Mouse (Mus musculus): ENCODE data around the gene Hes6.

The Hes6 gene

DNA sequence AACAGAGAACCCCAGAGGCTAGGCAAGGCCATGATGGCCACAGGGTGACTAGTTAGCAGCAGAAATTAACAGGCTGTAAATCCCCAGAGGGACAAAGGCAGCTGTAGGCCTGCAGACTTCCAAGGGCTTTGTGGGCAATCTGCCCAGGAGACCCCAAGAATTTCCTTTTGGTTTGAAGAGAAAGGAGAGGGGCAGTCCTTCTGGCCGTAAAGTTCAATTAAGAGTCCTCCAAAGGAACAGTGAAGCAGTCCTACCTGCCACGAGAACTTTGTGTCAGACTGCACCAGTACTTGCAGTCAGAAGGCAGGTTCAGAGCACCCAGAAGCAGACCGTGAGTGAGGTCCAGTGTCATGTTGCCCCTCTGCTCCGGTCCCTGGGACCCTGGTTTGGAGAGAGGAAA, 1.1 kb upstream of the Hes6 start:
- ChIA-PET CTCF (interaction anchor here in 1 of 4 experiments (1.2 kb wide), 1 partner anchor 16 kb away, joined by 4 read pairs; no protein-coding TSS in a partner anchor), POLR2A (interaction anchor here in 2 of 4 experiments (0.7 to 2.9 kb wide), 4 partner anchors 16 to 1059 kb away, joined by 4 to 15 read pairs (median 12); partner anchors contain the start of genes Ilkap (in 1 of the 2), Ndufa10 (in 1 of the 2) and Ube2f (in 1 of the 2))

DNA sequence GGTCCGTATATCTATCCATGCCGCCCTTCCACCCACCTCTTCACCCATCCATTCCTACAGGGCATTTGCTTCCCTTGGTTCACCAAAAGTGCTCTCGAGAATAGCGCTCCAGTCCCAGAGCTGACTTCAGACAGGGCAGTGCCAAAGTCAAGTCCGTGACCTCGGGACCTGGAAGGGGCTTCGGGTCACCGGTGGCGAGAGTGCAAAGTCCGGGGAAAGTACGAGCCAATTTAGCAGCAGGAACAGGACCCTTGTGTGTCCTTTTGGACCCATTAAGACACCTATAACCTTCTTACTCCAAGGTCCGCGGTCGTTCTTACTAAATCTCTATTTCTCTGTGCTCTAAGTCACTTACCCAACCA, 321 bp downstream of the Hes6 start:
- CTCF ChIA-PET, result interaction anchor here (0.5 to 2.2 kb wide), 7 partner anchors 17 to 820 kb away, joined by 3 to 11 read pairs (median 3); partner anchors contain the start of gene Erfe (in 1 of the 4)

DNA sequence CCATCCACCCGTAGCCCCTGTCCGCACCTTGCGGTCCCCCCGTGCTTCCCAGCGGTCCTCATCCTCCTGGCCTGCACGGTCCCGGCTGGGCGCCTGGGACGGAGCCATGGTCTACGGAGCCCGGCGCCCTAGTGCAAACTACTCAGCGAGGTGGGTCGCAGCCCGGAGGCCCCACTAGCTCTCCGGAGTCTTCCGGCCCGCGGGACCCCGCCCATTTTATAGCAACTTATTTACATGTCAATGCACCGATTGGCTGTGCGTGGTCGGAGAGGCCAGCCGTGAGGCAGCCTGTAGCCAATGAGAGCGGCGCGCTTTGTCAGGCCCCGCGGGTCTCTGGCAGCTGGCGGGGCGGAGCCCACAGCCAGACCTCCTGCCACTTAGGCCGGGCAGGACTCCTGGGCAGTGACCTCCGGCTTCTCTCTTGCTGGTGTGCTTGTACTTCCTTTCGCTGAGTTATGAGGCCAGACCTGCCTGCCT, 770 bp downstream of the Hes6 start:
- ChIA-PET CTCF (interaction anchor here (0.6 to 2.2 kb wide), 7 partner anchors 12 to 820 kb away, joined by 3 to 11 read pairs (median 3); partner anchors contain the start of gene Erfe (in 1 of the 4)), POLR2A (interaction anchor here in 3 of 4 experiments (0.5 to 3.6 kb wide), 51 partner anchors 8 to 1505 kb away, joined by 3 to 25 read pairs (median 4); partner anchors contain the start of genes Ilkap (in 3 of the 3), Erfe (in 2 of the 3), Traf3ip1 (in 2 of the 3) and Asb1 (in 1 of the 3))

More for the DNA sequence above, 321 bp downstream of the Hes6 start:
- POLR2A ChIA-PET, result interaction anchor here in 3 of 4 experiments (0.5 to 3.6 kb wide), 51 partner anchors 8 to 1504 kb away, joined by 3 to 25 read pairs (median 4); partner anchors contain the start of genes Ilkap (in 3 of the 3), Erfe (in 2 of the 3), Traf3ip1 (in 2 of the 3) and Asb1 (in 1 of the 3)

DNA sequence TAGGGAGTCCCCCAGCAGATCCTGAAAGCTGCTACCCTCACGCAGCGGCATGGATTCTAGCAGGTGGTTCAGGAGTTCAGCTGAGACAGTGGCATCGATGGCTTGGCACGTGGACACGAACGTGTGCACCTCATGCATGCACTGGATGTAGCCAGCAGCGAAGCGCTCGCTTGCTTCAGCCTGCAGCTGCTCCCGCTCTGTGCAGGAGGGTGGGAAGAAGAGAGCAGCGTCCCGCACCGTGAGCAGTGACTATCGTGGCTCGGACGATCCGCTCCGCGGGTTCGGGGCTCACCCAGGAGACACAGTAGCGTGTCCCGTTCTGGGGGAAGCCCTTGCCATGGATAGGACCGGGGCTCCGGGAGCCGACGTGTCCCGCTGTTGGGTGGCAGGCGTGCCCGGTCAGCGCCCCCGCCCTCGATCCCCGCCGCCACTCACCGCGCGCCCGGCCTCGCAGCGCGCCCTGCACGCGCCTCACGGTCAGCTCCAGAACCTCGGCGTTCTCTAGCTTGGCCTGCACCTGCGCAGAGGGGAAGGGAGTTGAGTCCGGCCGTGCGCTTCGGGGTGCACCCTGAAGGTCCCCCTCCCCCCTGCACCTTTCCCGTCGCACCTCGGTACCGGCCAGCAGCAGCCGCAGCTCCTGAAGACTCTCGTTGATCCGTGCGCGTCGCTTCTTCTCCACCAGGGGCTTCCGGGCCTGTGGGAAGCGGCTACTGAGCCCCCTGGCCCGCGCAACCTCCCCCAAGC, 1.4 kb downstream of the Hes6 start:
- POLR2A ChIA-PET, result interaction anchor here in 3 of 4 experiments (0.6 to 3.6 kb wide), 46 partner anchors 8 to 1505 kb away, joined by 3 to 25 read pairs (median 4); partner anchors contain the start of genes Ilkap (in 3 of the 3), Erfe (in 2 of the 3), Traf3ip1 (in 2 of the 3) and Asb1 (in 1 of the 3)
- CTCF ChIA-PET, result interaction anchor here in 3 of 4 experiments (0.5 to 2.2 kb wide), 6 partner anchors 13 to 318 kb away, joined by 3 to 11 read pairs (median 3); partner anchors contain the start of gene Erfe (in 1 of the 3)

DNA sequence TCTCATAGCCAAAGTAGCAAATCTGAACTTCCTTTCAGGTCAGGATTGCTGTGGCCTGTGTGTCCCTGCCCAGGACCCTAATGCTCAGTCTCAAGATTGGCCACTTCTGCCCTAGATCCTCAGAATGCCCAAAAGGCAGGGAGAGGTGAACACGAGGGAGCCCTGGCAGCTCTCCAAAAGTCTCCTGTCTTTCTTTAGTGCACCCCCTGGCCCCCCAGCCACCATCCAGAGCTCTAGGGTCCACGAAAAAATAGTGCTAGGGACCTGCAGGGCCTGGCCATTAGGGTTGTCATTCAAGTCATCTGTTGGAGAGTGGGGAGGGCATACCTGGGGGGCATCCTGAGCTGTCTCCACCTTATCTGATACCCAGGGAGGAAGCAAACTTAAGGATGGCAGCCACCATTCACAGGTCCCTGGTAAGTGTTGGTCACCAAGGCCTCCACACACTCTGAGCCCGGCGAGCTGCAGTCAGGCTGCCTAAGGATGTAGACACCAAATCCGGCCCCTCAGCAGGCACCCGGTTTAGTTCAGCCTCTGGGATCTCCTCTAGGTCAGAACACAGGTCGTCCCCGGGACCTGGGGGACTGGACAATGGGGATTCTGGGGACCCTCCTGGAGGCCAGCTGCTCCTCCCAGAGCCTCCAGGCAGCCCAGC, 2.1 kb downstream of the Hes6 start:
- CTCF ChIA-PET, result interaction anchor here in 1 of 4 experiments (0.5 kb wide), 1 partner anchor 183 kb away, joined by 3 read pairs; no protein-coding TSS in a partner anchor
- POLR2A ChIA-PET, result interaction anchor here in 3 of 4 experiments (0.8 to 3.6 kb wide), 11 partner anchors 8 to 551 kb away, joined by 3 to 25 read pairs (median 5); partner anchors contain the start of genes Ilkap (in 2 of the 3) and Erfe (in 1 of the 3)

DNA sequence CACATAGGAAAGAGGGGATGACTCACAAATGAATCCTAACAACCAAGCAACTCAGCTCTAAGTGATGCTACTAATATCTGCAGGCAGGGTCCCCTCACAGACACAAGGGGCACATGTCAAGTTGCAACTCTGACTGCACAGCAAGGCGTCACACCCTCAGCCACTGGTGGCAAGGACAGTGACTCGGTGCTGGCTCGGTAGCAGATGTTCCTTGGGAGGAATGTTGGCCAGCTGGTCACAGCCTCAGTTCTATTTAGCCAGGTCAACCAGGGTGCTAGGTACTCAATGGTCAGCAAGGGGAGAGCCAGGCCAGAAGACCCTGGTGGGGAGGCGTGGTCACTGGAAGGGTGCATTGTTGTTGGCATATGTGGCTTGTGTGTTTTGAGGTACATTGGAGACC, 6.0 kb downstream of the Hes6 start:
- ChIA-PET CTCF (no interaction called here), POLR2A (interaction anchor here in 2 of 4 experiments (1.4 to 2.3 kb wide), 3 partner anchors 9 to 22 kb away, joined by 3 to 6 read pairs (median 5); no protein-coding TSS in a partner anchor)

DNA sequence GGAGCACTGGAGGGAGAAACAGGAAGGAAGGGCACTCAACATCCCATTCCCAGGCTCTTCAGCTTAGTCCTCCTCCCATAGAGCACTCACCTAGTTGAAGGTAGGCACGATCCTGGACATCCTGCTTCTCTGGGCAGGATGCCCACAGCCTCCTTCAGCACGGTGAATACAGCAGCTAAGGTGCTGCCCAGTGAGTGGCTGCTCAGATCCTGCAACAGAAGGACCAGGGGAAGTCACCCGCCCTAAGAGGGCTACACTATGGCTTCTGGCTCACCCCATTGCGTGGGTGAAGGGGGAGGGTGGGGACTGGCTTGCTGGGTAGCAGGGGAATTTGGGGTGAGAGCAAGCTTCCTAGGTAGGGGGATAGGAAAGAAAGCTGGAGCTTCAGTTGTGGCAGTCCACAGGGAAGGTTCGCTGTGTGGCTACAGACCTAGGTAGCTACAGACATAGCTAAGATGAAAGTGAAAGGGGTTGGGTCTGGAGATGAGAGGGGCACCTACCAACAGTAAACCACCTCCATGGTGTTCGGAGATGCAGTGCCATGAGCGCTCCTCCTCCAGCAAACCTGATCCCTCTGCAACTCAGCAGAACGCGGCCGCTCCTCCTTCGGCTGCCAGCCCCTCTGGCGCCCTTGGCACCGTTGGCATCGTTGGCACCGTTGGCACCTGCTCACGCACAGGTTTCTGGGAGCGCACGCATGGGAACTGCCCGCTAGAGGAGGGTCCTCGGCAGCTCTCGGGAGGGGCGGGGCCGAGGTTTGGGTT, 8.2 kb downstream of the Hes6 start:
- CTCF ChIA-PET, result no interaction called here
- POLR2A ChIA-PET, result interaction anchor here in 2 of 4 experiments (1.9 kb wide), 2 partner anchors 8 kb away, joined by 6 to 11 read pairs; partner anchors contain the start of gene Hes6 (in 2 of the 2)

DNA sequence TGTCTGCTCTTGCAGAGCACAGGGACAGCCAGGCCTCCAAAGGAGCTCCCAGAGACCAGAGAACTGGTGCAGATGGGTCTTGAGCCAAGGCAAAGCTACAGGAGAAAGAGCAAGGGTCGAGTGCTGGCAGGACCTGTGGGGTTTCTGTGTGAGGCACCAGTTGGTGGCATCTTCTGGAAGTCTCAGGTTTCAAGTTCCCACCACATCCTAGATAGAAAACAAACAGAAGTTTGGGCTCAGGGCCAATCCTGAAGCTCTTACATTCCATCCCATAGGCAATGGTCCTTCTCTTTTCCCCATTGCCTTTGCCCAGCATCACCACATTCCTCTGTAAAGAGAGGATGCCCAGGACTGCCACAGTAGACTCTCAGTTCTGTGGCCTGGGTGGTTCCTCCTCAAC, 8.9 kb downstream of the Hes6 start:
- ChIA-PET CTCF (no interaction called here), POLR2A (interaction anchor here in 2 of 4 experiments (1.9 to 2.1 kb wide), 3 partner anchors 7 to 9 kb away, joined by 5 to 11 read pairs (median 6); partner anchors contain the start of gene Hes6 (in 2 of the 2))

DNA sequence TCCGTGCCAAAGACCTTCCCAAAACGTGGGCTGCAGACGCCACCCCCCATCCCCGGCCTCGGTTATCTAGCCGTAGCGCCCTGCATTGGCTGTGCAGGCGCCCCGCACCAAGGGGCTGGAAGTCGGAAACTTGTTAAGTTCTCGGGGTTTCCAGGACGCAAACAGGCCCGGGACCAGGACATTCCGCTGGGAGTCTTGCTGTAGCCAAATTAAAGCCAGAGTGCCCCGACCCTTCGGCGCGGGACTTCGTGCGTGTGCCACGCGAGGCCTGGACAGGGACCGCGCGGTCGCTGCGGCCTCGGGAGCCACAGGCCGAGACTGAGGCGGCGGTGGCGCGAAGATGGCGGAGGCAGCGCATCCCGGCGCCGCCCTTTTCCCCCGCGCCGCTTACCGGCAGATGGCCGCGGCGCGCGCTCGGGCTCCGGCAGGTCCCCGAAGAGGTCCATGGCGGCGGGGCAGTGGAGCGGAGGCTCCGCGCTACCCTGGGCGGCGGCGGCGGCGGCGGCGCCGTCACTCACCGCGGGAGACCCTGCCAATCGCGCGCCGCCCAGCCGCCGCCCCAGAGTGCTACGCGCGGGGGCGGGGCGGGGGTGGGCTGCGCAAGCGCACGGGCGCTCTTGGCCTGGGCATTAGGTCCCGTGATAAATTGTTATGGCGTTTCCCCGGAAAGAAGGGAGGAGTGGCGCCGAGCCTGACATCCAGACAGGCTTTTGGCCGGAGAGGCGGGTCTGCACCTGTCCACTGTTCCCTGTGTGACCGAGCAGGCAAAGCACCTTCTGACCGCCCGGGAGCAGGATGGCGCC, 15.4 kb downstream of the Hes6 start, which contains the start of gene Ilkap:
Gene Ilkap (minus strand): TSS at position 556 of the 803 bp plus-strand sequence.
- ChIA-PET POLR2A (interaction anchor here in 3 of 4 experiments (0.8 to 2.0 kb wide), 8 partner anchors 10 to 147 kb away, joined by 3 to 13 read pairs (median 4); partner anchors contain the start of gene Hes6 (in 2 of the 3)), CTCF (interaction anchor here in 1 of 4 experiments (0.5 kb wide), 1 partner anchor 292 kb away, joined by 3 read pairs; no protein-coding TSS in a partner anchor)

DNA sequence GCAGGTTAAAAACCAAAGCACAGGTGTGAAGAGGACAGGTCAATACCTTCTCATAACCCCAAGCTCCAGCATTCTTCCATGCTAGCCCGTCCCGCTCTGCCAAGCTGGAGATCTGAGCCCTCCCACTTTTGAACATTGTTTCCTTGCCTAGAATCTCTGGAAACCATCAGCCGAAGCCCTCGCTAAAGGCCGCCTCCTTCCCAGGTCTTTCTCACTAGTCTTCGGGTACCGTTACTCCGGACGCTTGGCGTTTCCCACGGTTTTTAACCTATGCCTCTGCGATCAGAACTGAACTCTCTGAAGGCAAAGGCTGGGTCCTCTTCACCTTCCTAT, 15.9 kb downstream of the Hes6 start:
- ChIA-PET POLR2A (interaction anchor here in 3 of 4 experiments (0.6 to 2.0 kb wide), 5 partner anchors 9 to 1351 kb away, joined by 3 to 8 read pairs (median 3); partner anchors contain the start of gene Hes6 (in 2 of the 3)), CTCF (interaction anchor here in 1 of 4 experiments (0.5 kb wide), 1 partner anchor 292 kb away, joined by 3 read pairs; no protein-coding TSS in a partner anchor)

DNA sequence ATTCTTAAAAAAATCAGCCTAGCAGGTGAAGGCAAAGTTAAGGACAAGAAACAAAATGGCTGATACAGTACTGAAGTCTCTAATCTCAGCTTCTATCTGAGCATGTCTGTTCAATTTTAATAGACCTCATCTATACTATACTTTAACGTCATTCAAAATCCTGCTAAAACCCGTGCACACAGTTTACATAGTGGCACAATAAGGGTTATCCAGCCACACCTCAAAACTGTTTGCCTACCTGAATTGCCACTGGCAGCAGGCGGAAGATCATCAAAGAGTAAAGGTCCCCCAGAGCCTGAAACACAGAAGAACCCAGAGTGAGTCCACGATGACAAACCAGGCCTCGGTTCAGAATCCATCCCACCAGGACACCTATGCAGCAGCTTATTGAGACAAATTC, 23.5 kb downstream of the Hes6 start:
- ChIA-PET POLR2A (interaction anchor here in 3 of 4 experiments (0.7 to 1.4 kb wide), 6 partner anchors 9 to 526 kb away, joined by 3 to 4 read pairs (median 4); partner anchors contain the start of gene Erfe (in 1 of the 3)), CTCF (no interaction called here)

DNA sequence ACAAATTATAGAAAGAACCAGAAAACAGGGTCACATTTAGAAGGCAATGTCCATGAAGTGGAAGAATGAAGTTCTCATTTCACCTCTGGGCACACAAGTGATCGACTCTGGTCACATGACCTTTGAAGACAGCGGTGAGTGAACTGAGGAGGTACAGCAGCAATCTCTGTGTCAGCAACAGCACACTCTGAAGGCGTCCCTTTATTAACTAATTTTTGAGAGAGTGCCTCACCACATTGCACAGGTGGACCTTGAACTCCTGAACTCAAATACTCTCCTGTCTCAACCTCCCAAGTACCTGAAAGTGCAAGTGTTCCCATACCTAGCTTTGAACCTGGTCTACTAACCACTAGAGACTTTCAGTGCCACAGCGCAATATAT, 32.8 kb downstream of the Hes6 start:
- CTCF ChIA-PET, result interaction anchor here in 3 of 4 experiments (0.6 to 1.7 kb wide), 4 partner anchors 15 to 408 kb away, joined by 3 to 5 read pairs (median 4); partner anchors contain the start of genes Erfe (in 1 of the 3) and Klhl30 (in 1 of the 3)

DNA sequence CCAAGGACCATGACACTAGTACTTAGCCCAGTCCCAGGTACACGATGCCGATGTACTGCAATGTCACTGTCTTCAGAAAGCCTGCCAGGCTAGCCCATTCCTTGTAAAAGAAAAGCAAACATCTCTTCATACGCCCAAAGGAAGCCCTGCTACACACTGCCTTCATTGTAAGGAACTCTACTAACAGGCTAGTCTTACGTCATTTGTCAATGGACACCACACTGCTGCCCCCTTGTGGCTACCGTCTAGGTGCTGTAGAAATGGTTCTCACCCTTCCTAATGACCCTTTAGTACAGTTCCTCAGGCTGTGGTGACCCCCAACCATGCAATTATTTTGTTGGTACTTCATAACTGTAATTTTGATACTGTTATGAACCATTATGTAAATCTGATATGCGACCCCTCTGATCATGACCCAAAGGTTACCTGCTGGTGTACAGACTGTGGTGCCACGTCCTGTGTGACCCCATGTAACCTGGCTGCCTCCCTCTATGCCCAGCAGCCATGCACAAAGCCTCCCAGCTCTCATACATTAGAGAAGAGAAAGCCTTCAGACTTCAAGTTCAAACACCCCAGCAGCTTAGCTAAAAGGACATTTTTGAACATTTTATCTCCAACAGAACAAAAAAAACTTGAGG, 33.3 kb downstream of the Hes6 start:
- ChIA-PET POLR2A (interaction anchor here in 2 of 4 experiments (2.5 to 4.6 kb wide), 3 partner anchors 10 to 15 kb away, joined by 5 to 22 read pairs (median 8); partner anchors contain the start of gene Erfe (in 2 of the 2)), CTCF (interaction anchor here in 2 of 4 experiments (0.6 to 1.7 kb wide), 6 partner anchors 14 to 407 kb away, joined by 3 to 7 read pairs (median 4); partner anchors contain the start of gene Erfe (in 2 of the 2))

More for the DNA sequence above, 32.8 kb downstream of the Hes6 start:
- POLR2A ChIA-PET, result interaction anchor here in 3 of 4 experiments (1.2 to 4.6 kb wide), 4 partner anchors 10 to 15 kb away, joined by 3 to 22 read pairs (median 6); partner anchors contain the start of gene Erfe (in 2 of the 3)

DNA sequence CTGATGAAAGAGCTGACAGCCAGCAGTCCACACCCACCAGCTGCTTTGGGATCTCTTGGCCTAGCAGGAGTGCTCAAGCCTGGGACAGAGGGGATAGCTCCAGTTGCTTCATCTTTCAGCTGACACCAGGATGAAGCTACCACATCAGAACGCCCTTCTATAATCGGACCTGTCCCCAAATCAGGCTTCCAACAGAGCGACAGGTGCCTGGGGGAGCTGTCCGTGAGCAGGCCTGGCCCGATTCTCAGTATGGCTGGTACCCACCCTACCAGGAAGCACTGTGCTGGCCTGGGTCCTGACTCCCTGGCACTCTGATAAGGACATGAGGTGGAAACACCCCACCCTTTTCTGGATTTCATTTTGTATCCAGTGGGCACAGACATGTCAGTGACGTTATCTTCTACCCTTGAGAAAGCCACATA, 40.4 kb downstream of the Hes6 start:
- POLR2A ChIA-PET, result interaction anchor here in 2 of 4 experiments (0.6 to 4.9 kb wide), 7 partner anchors 8 to 1955 kb away, joined by 3 to 22 read pairs (median 3); partner anchors contain the start of gene Ube2f (in 1 of the 2)
- CTCF ChIA-PET, result interaction anchor here in 1 of 4 experiments (1.2 kb wide), 1 partner anchor 27 kb away, joined by 4 read pairs; no protein-coding TSS in a partner anchor

DNA sequence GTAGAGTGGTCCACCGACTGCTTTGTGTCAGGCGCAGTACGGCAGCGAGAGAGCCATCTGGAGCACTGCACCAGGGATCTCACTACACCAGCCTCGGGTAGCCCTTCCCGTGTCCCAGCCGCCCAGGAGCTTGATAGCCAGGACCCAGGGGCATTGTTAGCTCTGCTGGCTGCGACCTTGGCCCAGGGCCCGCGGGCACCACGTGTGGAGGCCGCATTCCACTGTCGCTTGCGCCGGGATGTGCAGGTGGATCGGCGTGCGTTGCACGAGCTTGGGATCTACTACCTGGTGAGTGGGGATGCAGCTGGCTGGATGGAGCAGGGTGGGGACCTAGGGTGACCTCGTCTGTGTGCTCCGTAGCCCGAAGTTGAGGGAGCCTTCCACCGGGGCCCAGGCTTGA, 43.8 kb downstream of the Hes6 start:
- ChIA-PET CTCF (interaction anchor here in 1 of 4 experiments (1.2 to 1.3 kb wide), 2 partner anchors 12 to 13 kb away, joined by 3 to 4 read pairs; no protein-coding TSS in a partner anchor), POLR2A (interaction anchor here in 3 of 4 experiments (0.8 to 4.9 kb wide), 6 partner anchors 8 to 70 kb away, joined by 3 to 22 read pairs (median 3); partner anchors contain the start of gene Hes6 (in 1 of the 3))
